Mouse (Mus musculus): ENCODE data around the gene Zfpl1. TPM values are rescaled to one million over a fixed set of nuclear protein-coding genes. Genes with fewer than 3 reads are reported as not detected.

The Zfpl1 gene
- polyA plus RNA-seq, 1 experiment from 2014 or later, result 75.1 TPM

GRCm38 (mm10) chr19:6118677-6119185, 34.0 kb upstream of the Zfpl1 start:
- peak overlapping the region; percentile 91 for H3K9ac ChIP-seq (replicated peaks)
- H3K36me3 ChIP-seq, result peaks cover 24% of the 10 kb centered on the region
- peak; percentile 44 for ATAC-seq (ENCODE audit: low FRiP score, low read depth)
- H3K27me3 ChIP-seq, result no peaks in the 10 kb centered on the region
- peak overlapping the region; percentile 89 for H3K4me3 ChIP-seq
- H3K4me1 ChIP-seq, result peaks cover 25% of the 10 kb centered on the region
- under 1% methylated on average over 8 of the region's 8 CpGs for WGBS
- no peaks in the 10 kb centered on the region for H3K9me3 ChIP-seq
- peak overlapping the region; percentile 96 for H3K27ac ChIP-seq (replicated peaks)
- H3K4me2 ChIP-seq (replicated peaks), result peak overlapping the region; percentile 95

- ATAC-seq (ENCODE audit: low FRiP score, low read depth), result peak; percentile 88
- under 1% methylated on average over 62 of the region's 77 CpGs for WGBS
- H3K27me3 ChIP-seq, result no peaks in the 10 kb centered on the region
- peak within 1 kb of the TSS; percentile 95 for H3K4me2 ChIP-seq (replicated peaks)
- peaks cover 25% of the 10 kb centered on the region for H3K4me1 ChIP-seq
- H3K27ac ChIP-seq (replicated peaks), result peak within 1 kb of the TSS; percentile 96
- peaks cover 24% of the 10 kb centered on the region for H3K36me3 ChIP-seq
- H3K9ac ChIP-seq (replicated peaks), result peak within 1 kb of the TSS; percentile 91
- H3K4me3 ChIP-seq, result peak within 1 kb of the TSS; percentile 89
- H3K9me3 ChIP-seq, result no peaks in the 10 kb centered on the region
These were observed 33.4 kb upstream of the Zfpl1 start, which contains the start of gene Sac3d1 for GRCm38 (mm10) chr19:6117986-6118676. Gene Sac3d1, minus strand, starts transcription at chr19:6118650.

DNA sequence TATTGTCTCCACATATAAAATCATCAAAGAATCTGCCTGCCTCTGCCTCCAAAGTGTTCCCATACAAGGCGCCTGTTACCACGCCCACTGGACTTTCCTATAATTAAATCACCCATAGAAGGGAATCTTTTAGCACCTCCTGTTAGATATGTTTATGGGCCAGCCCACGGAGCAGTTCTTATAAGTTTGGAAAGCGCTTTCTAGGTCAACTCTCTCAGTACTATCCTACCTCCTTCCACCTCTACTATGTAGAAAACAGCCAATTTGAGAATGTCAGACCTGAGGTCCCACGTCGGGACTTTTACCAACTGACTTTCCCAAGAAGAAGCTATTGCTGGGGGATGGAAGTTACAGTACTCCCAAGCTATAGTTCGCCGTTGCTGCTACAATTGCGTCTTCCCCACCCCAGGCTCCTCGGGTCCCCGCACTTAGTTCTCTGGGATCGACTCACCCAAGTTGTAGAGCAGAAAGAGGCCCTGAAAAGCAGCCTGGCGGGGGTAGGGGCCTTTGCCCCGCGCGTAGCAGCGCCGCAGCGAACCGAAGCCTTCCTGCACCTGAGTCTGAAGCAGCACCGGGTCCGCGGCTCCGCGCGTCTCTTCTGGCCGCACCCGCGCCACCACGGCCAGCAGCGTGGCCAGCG, 32.7 kb upstream of the Zfpl1 start:
- ATAC-seq (ENCODE audit: low FRiP score, low read depth), result no peak
- peak overlapping the region; percentile 96 for H3K27ac ChIP-seq (replicated peaks)
- H3K4me2 ChIP-seq (replicated peaks), result peak overlapping the region; percentile 95
- peak overlapping the region; percentile 89 for H3K4me3 ChIP-seq
- H3K4me1 ChIP-seq, result peaks cover 25% of the 10 kb centered on the region
- no peaks in the 10 kb centered on the region for H3K27me3 ChIP-seq
- peak overlapping the region; percentile 91 for H3K9ac ChIP-seq (replicated peaks)
- H3K36me3 ChIP-seq, result peaks cover 24% of the 10 kb centered on the region
- H3K9me3 ChIP-seq, result no peaks in the 10 kb centered on the region
- WGBS, result 5% methylated on average over 32 of the region's 32 CpGs

GRCm38 (mm10) chr19:6116113-6116850, 31.5 kb upstream of the Zfpl1 start:
- peaks cover 24% of the 10 kb centered on the region for H3K36me3 ChIP-seq
- 94% methylated on average over 15 of the region's 15 CpGs for WGBS
- no peak for ATAC-seq (ENCODE audit: low FRiP score, low read depth)
- H3K27ac ChIP-seq (replicated peaks), result no peak overlapping the region
- H3K27me3 ChIP-seq, result no peaks in the 10 kb centered on the region
- H3K4me2 ChIP-seq (replicated peaks), result 0 out of 2 replicates have a peak overlapping the region, but pooled peaks have one; percentile 95
- H3K9me3 ChIP-seq, result no peaks in the 10 kb centered on the region
- H3K4me3 ChIP-seq, result 0 out of 2 replicates have a peak overlapping the region, but pooled peaks have one; percentile 89
- H3K9ac ChIP-seq (replicated peaks), result no peak overlapping the region
- H3K4me1 ChIP-seq, result peaks cover 23% of the 10 kb centered on the region

DNA sequence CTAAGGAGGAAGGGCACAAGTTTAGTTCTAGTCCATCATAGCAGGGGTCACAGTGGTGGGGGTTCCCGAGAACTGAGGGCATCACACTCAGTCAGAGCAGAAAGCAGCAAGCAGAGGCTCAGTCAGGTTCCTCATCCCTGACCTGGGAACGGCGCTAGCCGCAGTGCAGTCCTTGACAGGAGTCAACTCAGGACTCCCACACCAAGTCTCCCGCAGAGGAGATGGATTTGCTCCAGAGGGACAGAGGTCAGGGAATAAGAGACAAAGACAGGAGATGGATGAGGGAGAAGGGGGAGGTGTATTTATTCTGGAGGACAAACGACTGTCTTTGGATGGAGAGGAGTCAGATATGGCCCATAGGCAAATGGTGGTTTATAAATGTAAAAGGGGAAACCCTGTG, 28.4 kb upstream of the Zfpl1 start:
- no peak overlapping the region for H3K4me2 ChIP-seq (replicated peaks)
- H3K36me3 ChIP-seq, result peaks cover 24% of the 10 kb centered on the region
- H3K4me3 ChIP-seq, result no peak overlapping the region

GRCm38 (mm10) chr19:6105586-6105985, 20.8 kb upstream of the Zfpl1 start, which contains the start of gene Naaladl1:
Gene Naaladl1, plus strand, starts transcription at chr19:6105782.
- Histone ChIP-seq H3K4me2 (replicated peaks) (no peak within 1 kb of the TSS), H3K4me1 (no peaks in the 10 kb centered on the region), H3K9ac (replicated peaks) (no peak within 1 kb of the TSS), H3K4me3 (no peak within 1 kb of the TSS), H3K27me3 (no peaks in the 10 kb centered on the region), H3K27ac (replicated peaks) (no peak within 1 kb of the TSS), H3K9me3 (no peaks in the 10 kb centered on the region), H3K36me3 (no peaks in the 10 kb centered on the region)
- ATAC-seq (ENCODE audit: low FRiP score, low read depth), result no peak
- 84% methylated on average over 7 of the region's 7 CpGs for WGBS

More for the DNA sequence above, 28.4 kb upstream of the Zfpl1 start:
- WGBS, result 72% methylated on average over 6 of the region's 6 CpGs
- ATAC-seq (ENCODE audit: low FRiP score, low read depth), result no peak
- Histone ChIP-seq H3K27me3 (no peaks in the 10 kb centered on the region), H3K9me3 (no peaks in the 10 kb centered on the region), H3K4me1 (peaks cover 12% of the 10 kb centered on the region), H3K9ac (replicated peaks) (no peak overlapping the region), H3K27ac (replicated peaks) (no peak overlapping the region)

GRCm38 (mm10) chr19:6104476-6104875, 19.7 kb upstream of the Zfpl1 start:
- ATAC-seq (ENCODE audit: low FRiP score, low read depth), result no peak
- H3K4me3 ChIP-seq, result no peak overlapping the region

DNA sequence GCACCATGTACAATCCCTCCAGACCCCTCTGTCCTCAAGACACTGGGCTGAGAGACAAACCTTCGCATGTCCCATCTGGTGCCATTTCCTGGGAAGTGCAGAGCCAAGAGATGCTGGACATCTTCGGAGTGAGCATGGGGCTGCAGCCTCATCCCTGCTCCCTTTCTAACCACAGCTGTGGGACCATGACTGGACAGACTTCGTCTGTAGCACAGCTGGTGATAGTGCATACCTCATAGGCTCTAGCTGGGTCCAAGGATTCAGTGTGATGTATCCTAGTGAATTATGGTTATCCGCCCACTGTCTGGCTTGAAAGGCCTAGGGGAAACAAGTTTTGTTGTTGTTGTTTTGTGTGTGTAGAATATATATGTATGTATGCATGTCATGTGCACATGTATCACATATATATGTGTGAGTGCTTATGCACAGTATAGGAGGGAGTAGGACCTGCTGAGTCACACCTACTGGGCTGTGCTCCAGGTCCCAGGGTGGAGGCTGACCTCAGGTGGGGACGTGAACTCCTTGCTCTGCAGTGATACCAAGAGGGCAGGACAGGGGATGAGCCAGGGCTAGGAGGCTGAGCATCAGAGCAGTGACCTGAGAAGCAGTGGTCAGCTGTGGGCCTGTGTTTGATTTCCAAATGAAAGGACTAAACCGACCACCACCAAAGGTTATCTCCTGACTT, 17.6 kb upstream of the Zfpl1 start:
- no peak overlapping the region for H3K9ac ChIP-seq (replicated peaks)
- peaks cover 2% of the 10 kb centered on the region; the same call in 1 of the 2 replicates for H3K36me3 ChIP-seq
- ATAC-seq (ENCODE audit: low FRiP score, low read depth), result no peak
- H3K4me1 ChIP-seq, result no peaks in the 10 kb centered on the region
- H3K4me3 ChIP-seq, result no peak overlapping the region
- WGBS, result 82% methylated on average over 6 of the region's 6 CpGs
- no peak overlapping the region for H3K27ac ChIP-seq (replicated peaks)
- H3K9me3 ChIP-seq, result no peaks in the 10 kb centered on the region
- H3K4me2 ChIP-seq (replicated peaks), result no peak overlapping the region
- no peaks in the 10 kb centered on the region for H3K27me3 ChIP-seq

More at GRCm38 (mm10) chr19:6104476-6104875, 19.7 kb upstream of the Zfpl1 start:
- Histone ChIP-seq H3K27ac (replicated peaks) (no peak overlapping the region), H3K27me3 (no peaks in the 10 kb centered on the region), H3K36me3 (0 out of 2 replicates have a peak, but pooled peaks cover 2% of the 10 kb centered on the region), H3K9me3 (no peaks in the 10 kb centered on the region), H3K4me1 (no peaks in the 10 kb centered on the region), H3K9ac (replicated peaks) (no peak overlapping the region), H3K4me2 (replicated peaks) (no peak overlapping the region)
- WGBS, result 71% methylated on average over 4 of the region's 4 CpGs

DNA sequence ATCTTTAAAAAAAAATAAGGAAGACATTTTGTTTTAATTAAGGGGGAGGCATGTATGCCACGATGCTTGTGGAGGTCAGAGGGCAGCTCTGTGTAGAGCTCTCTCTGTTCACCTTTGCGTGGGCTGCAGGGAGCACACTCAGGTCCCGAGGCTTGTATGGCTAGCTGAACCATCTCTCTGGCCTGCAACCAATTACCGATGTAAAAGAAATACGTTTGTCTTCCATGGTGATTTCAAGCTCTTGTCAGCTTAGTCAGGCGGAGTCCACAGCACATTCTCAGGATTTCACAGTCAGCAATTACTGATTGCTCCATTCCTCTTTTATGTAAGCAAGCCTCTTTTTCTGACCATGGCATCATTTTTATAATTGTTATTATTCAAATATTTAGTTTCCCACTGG, 16.4 kb upstream of the Zfpl1 start:
- Histone ChIP-seq H3K9me3 (no peaks in the 10 kb centered on the region), H3K36me3 (peaks cover 5% of the 10 kb centered on the region; the same call in 1 of the 2 replicates), H3K4me2 (replicated peaks) (no peak overlapping the region), H3K27me3 (no peaks in the 10 kb centered on the region), H3K9ac (replicated peaks) (no peak overlapping the region), H3K4me1 (no peaks in the 10 kb centered on the region), H3K4me3 (no peak overlapping the region), H3K27ac (replicated peaks) (no peak overlapping the region)
- no peak for ATAC-seq (ENCODE audit: low FRiP score, low read depth)
- WGBS, result 83% methylated on average over 6 of the region's 6 CpGs

- Histone ChIP-seq H3K9ac (replicated peaks) (no peak overlapping the region), H3K27ac (replicated peaks) (no peak overlapping the region), H3K27me3 (no peaks in the 10 kb centered on the region), H3K9me3 (no peaks in the 10 kb centered on the region), H3K36me3 (peaks cover 27% of the 10 kb centered on the region), H3K4me2 (replicated peaks) (no peak overlapping the region), H3K4me3 (no peak overlapping the region), H3K4me1 (no peaks in the 10 kb centered on the region)
- ATAC-seq (ENCODE audit: low FRiP score, low read depth), result no peak
- WGBS, result 89% methylated on average over 3 of the region's 3 CpGs
These were observed 13.1 kb upstream of the Zfpl1 start for GRCm38 (mm10) chr19:6097847-6098246.

- H3K27ac ChIP-seq (replicated peaks), result no peak within 1 kb of the TSS
- no peak for ATAC-seq (ENCODE audit: low FRiP score, low read depth)
- no peaks in the 10 kb centered on the region for H3K27me3 ChIP-seq
- H3K4me1 ChIP-seq, result no peaks in the 10 kb centered on the region
- WGBS, result 95% methylated on average over 7 of the region's 7 CpGs
- H3K4me2 ChIP-seq (replicated peaks), result no peak within 1 kb of the TSS
- no peak within 1 kb of the TSS for H3K4me3 ChIP-seq
- H3K9ac ChIP-seq (replicated peaks), result no peak within 1 kb of the TSS
- no peaks in the 10 kb centered on the region for H3K9me3 ChIP-seq
- H3K36me3 ChIP-seq, result peaks cover 54% of the 10 kb centered on the region
These were observed 9.4 kb upstream of the Zfpl1 start, which contains the start of gene AC131692.1 for GRCm38 (mm10) chr19:6094119-6094518. Gene AC131692.1, plus strand, starts transcription at chr19:6094419.
